8 mouse cellular contexts compared by ENCODE assay signal in the genomic region with DNA sequence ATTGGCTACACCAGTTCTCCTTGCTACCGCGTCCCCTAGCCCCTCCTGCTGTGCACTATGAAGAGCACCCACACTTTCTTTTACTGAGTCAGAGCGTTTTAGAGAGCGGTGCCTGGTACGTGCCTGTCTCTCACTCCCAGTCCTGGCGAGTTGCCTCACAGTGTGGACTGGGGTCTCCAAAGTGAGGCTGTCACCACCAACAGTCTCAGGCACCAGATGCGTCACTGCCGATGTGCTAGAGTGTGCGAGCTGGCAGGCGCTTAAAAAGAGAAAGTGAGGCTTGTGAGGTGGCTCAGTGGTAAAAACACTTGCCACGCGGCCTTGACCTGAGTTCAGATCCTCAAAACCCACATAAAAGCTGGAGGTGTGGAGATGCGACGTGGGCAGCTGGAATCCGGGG. TPM values are rescaled to one million over a fixed set of nuclear protein-coding genes. Genes with fewer than 3 reads are reported as not detected.
DNase-seq lines count a peak whose midpoint lies in the region; ATAC-seq lines count a peak whose summit lies in the region.

No protein-coding gene starts in this region.

- peak overlapping the region; percentile 40 for H3K4me3 ChIP-seq in megakaryocyte, embryonic 14.5 days (replicated peaks)
- H3K4me3 ChIP-seq in forebrain, embryonic 13.5 days = no peak overlapping the region
- no peak overlapping the region for H3K4me3 ChIP-seq in liver, embryonic 12.5 days

- H3K27ac ChIP-seq in forebrain, embryonic 13.5 days = peak overlapping the region; percentile 57
- H3K27ac ChIP-seq in liver, embryonic 12.5 days = peak overlapping the region; percentile 48; the same call in 1 of the 2 replicates

- peak overlapping the region; percentile 16; the same call in 1 of the 2 replicates for H3K4me2 ChIP-seq in forebrain, embryonic 13.5 days
- H3K4me2 ChIP-seq in liver, embryonic 12.5 days = no peak overlapping the region

- no peak for ATAC-seq in cerebellum, adult (ENCODE audit: insufficient number of reproducible peaks, low FRiP score, low TSS enrichment)
- ATAC-seq in megakaryocyte, adult 5-6 weeks (ENCODE audit: poor library complexity, severe bottlenecking) = no peak
- ATAC-seq in forebrain, embryonic 13.5 days = peak; percentile 46; the same call in 1 of the 2 replicates
- no peak for ATAC-seq in liver, embryonic 12.5 days

- H3K4me1 ChIP-seq in megakaryocyte, embryonic 14.5 days = peaks cover 84% of the 10 kb centered on the region
- peaks cover 70% of the 10 kb centered on the region for H3K4me1 ChIP-seq in forebrain, embryonic 13.5 days
- H3K4me1 ChIP-seq in liver, embryonic 12.5 days = peaks cover 98% of the 10 kb centered on the region

- H3K36me3 ChIP-seq in megakaryocyte, embryonic 14.5 days (replicated peaks; ENCODE audit: low read length) = peaks cover 69% of the 10 kb centered on the region
- no peaks in the 10 kb centered on the region for H3K36me3 ChIP-seq in forebrain, embryonic 13.5 days (ENCODE audit: poor library complexity, severe bottlenecking)
- peaks cover 22% of the 10 kb centered on the region for H3K36me3 ChIP-seq in liver, embryonic 12.5 days

- no peak overlapping the region for H3K9ac ChIP-seq in forebrain, embryonic 13.5 days
- H3K9ac ChIP-seq in liver, embryonic 12.5 days = no peak overlapping the region

- 57% methylated on average over 15 of the region's 15 CpGs for WGBS in forebrain, embryonic 13.5 days
- 77% methylated on average over 15 of the region's 15 CpGs for WGBS in liver, embryonic 12.5 days (ENCODE audit: insufficient replicate concordance)

- H3K27me3 ChIP-seq in megakaryocyte, embryonic 14.5 days (replicated peaks) = no peaks in the 10 kb centered on the region
- H3K27me3 ChIP-seq in forebrain, embryonic 13.5 days = no peaks in the 10 kb centered on the region
- H3K27me3 ChIP-seq in liver, embryonic 12.5 days (replicated peaks) = no peaks in the 10 kb centered on the region

- H3K9me3 ChIP-seq in megakaryocyte, embryonic 14.5 days = no peaks in the 10 kb centered on the region
- H3K9me3 ChIP-seq in forebrain, embryonic 13.5 days (replicated peaks) = no peaks in the 10 kb centered on the region
- no peaks in the 10 kb centered on the region for H3K9me3 ChIP-seq in liver, embryonic 12.5 days (replicated peaks)

- DNase-seq in cerebellum, adult 8-10 months = peak; percentile 14
- no peak for DNase-seq in MN1 (ENCODE audit: low spot score)
- DNase-seq in embryo, embryonic 10.5 days (ENCODE audit: low spot score) = no peak

RNA-seq across cellular contexts. Expression of gene Anp32a, which starts 8.2 kb away (rescaled TPM):
- polyA plus RNA-seq in megakaryocyte, embryonic 14.5 days (2012; ENCODE audit: insufficient read depth, low replicate concordance) = 15.3 and 263 TPM in 2 replicates
- total RNA-seq in megakaryocyte, adult 5-6 weeks (2015) = 257 and 275 TPM in 2 replicates
- 587 and 621 TPM in 2 replicates for total RNA-seq in megakaryocyte, adult 5-6 weeks (2017)
- 254 and 256 TPM in 2 replicates for polyA plus RNA-seq in forebrain, embryonic 13.5 days (2015; fragmentation: Nextera tagmentation; extraction: Ambion mirVana)
- 112 and 122 TPM in 2 replicates for polyA plus RNA-seq in liver, embryonic 12.5 days (2016; fragmentation: Nextera tagmentation; extraction: Ambion mirVana)
